Mouse (Mus musculus) B cell, adult 2 months (primary cell): ENCODE measurements at regions not wholly inside any gene's neighbourhood (a gene's known extent, or its start where the extent isn't known, plus 50 kb on each side); places are given as distances from the start of the nearest gene placed in this dataset.
A peak's percentile ranks its signal among the peaks of the same experiment; 100 is the strongest.

ENCODE experiments used
- DNase-seq, 2 experiments: peaks; one replicate each; pipeline ENCODE4 v3.0.0; 2022

- no peak for DNase-seq
Measured at GRCm38 (mm10) chr19:32881443-32881842, 124.1 kb downstream of the Pten start.

GRCm38 (mm10) chr19:32884279-32884678 lies 127.0 kb downstream of the Pten start:
- DNase-seq: no peak

- DNase-seq: no peak
Measured at GRCm38 (mm10) chr19:32885481-32886131, 128.3 kb downstream of the Pten start.

GRCm38 (mm10) chr19:32887190-32887589 lies 129.9 kb downstream of the Pten start:
- peak in 1 of 2 experiments; percentile 32 for DNase-seq

GRCm38 (mm10) chr19:32888616-32889305 lies 131.5 kb downstream of the Pten start:
- no peak for DNase-seq

GRCm38 (mm10) chr19:32890801-32891200 lies 133.5 kb downstream of the Pten start:
- DNase-seq: no peak

GRCm38 (mm10) chr19:32892469-32892868 lies 135.2 kb downstream of the Pten start:
- DNase-seq: no peak

- DNase-seq: peak; percentile 63 to 72
Measured at GRCm38 (mm10) chr19:32903454-32904108, 146.3 kb downstream of the Pten start.

- peak; percentile 48 to 58 for DNase-seq
Measured at GRCm38 (mm10) chr19:32904517-32904916, 147.2 kb downstream of the Pten start.

- DNase-seq: peak; percentile 60 to 62
Measured at GRCm38 (mm10) chr19:32905901-32906431, 148.7 kb downstream of the Pten start.

- no peak for DNase-seq
Measured at GRCm38 (mm10) chr19:32906820-32907219, 149.5 kb downstream of the Pten start.

- no peak for DNase-seq
Measured at GRCm38 (mm10) chr19:32910050-32910462, 152.8 kb downstream of the Pten start.

- DNase-seq: no peak
Measured at GRCm38 (mm10) chr19:32912323-32912722, 155.0 kb downstream of the Pten start.

- DNase-seq: no peak
Measured at GRCm38 (mm10) chr19:32916507-32917280, 159.4 kb downstream of the Pten start.

GRCm38 (mm10) chr19:32921021-32921420 lies 163.7 kb downstream of the Pten start:
- DNase-seq: no peak

- DNase-seq: no peak
Measured at GRCm38 (mm10) chr19:32923911-32924310, 166.6 kb downstream of the Pten start.

GRCm38 (mm10) chr19:32925628-32926505 lies 168.6 kb downstream of the Pten start:
- no peak for DNase-seq

- no peak for DNase-seq
Measured at GRCm38 (mm10) chr19:32926571-32926970, 169.3 kb downstream of the Pten start.

GRCm38 (mm10) chr19:32933676-32934075 lies 176.4 kb downstream of the Pten start:
- DNase-seq: no peak

- DNase-seq: peak; percentile 65 to 66
Measured at GRCm38 (mm10) chr19:32935638-32936037, 178.3 kb downstream of the Pten start.

- DNase-seq: no peak
Measured at GRCm38 (mm10) chr19:32937591-32937990, 180.3 kb downstream of the Pten start.

- DNase-seq: peak; percentile 67 to 69
Measured at GRCm38 (mm10) chr19:32939692-32940091, 182.4 kb downstream of the Pten start.
